21 mouse cellular contexts compared by ENCODE assay signal in genomic region chr11:121380294-121380693, GRCm38 (mm10). TPM values are rescaled to one million over a fixed set of nuclear protein-coding genes. Genes with fewer than 3 reads are reported as not detected.
DNase-seq lines count a peak whose midpoint lies in the region; ATAC-seq and TF ChIP-seq lines count a peak whose summit lies in the region.
"Had no signal": no experiment of that assay in that cellular context is flagged by ENCODE, and none has a peak within 500 bp of the region (broad histone marks: within the 10 kb centered on the region; RNA-seq: fewer than 3 reads in every experiment).

No protein-coding gene starts in this region.

- H3K27ac ChIP-seq in forebrain, embryonic 11.5 days (ENCODE audit: low read depth, low read length): no peak overlapping the region
- no peak overlapping the region for H3K27ac ChIP-seq in forebrain, embryonic 12.5 days
- peak overlapping the region; percentile 69 for H3K27ac ChIP-seq in layer of hippocampus, adult 2 months
- H3K27ac ChIP-seq: embryonic facial prominence, embryonic 15.5 days; forebrain, embryonic 15.5 days; gastrocnemius, adult 2 months; hindbrain, embryonic 10.5 days; hindbrain, embryonic 14.5 days; intestine, embryonic 15.5 days had no signal

- H3K9ac ChIP-seq in forebrain, embryonic 11.5 days (ENCODE audit: low read length): no peak overlapping the region
- no peak overlapping the region for H3K9ac ChIP-seq in forebrain, embryonic 12.5 days
- H3K9ac ChIP-seq: embryonic facial prominence, embryonic 15.5 days; forebrain, embryonic 15.5 days; heart, embryonic 12.5 days; hindbrain, embryonic 14.5 days; intestine, embryonic 15.5 days had no signal

- no peak for ATAC-seq in forebrain, embryonic 11.5 days (replicated peaks; ENCODE audit: low FRiP score)
- ATAC-seq in forebrain, embryonic 12.5 days (ENCODE audit: low FRiP score): no peak
- ATAC-seq: activated CD4-positive, CD25-positive, alpha-beta regulatory T cell, adult 4 months; forebrain, embryonic 15.5 days; intestine, embryonic 15.5 days had no signal

- no peaks in the 10 kb centered on the region for H3K36me3 ChIP-seq in forebrain, embryonic 11.5 days (ENCODE audit: control insufficient read depth, insufficient read depth, low read length)
- H3K36me3 ChIP-seq in forebrain, embryonic 12.5 days (replicated peaks): no peaks in the 10 kb centered on the region
- H3K36me3 ChIP-seq: embryonic facial prominence, embryonic 15.5 days; forebrain, embryonic 15.5 days; heart, embryonic 12.5 days; hindbrain, embryonic 10.5 days; intestine, embryonic 15.5 days had no signal

- WGBS in forebrain, embryonic 11.5 days: 57% methylated on average over 6 of the region's 6 CpGs
- 43% methylated on average over 6 of the region's 6 CpGs for WGBS in forebrain, embryonic 12.5 days

- no peaks in the 10 kb centered on the region for H3K27me3 ChIP-seq in forebrain, embryonic 11.5 days (ENCODE audit: control insufficient read depth, insufficient read depth, low read length)
- H3K27me3 ChIP-seq in forebrain, embryonic 12.5 days: no peaks in the 10 kb centered on the region
- H3K27me3 ChIP-seq: embryonic facial prominence, embryonic 15.5 days; forebrain, embryonic 15.5 days; heart, embryonic 12.5 days; intestine, embryonic 15.5 days had no signal

- no peak overlapping the region for H3K4me2 ChIP-seq in forebrain, embryonic 11.5 days (ENCODE audit: low read depth, low read length, severe bottlenecking)
- no peak overlapping the region for H3K4me2 ChIP-seq in forebrain, embryonic 12.5 days
- H3K4me2 ChIP-seq: embryonic facial prominence, embryonic 15.5 days; forebrain, embryonic 15.5 days; heart, embryonic 12.5 days; hindbrain, embryonic 14.5 days; intestine, embryonic 15.5 days had no signal

- no peak overlapping the region for H3K4me3 ChIP-seq in forebrain, embryonic 11.5 days (ENCODE audit: low read depth, low read length)
- no peak overlapping the region for H3K4me3 ChIP-seq in forebrain, embryonic 12.5 days (replicated peaks)
- no peak overlapping the region for H3K4me3 ChIP-seq in layer of hippocampus, adult 2 months
- H3K4me3 ChIP-seq: embryonic facial prominence, embryonic 15.5 days; erythroblast, embryonic 14.5 days; forebrain, embryonic 15.5 days; gastrocnemius, adult 2 months; heart, embryonic 12.5 days; hindbrain, embryonic 10.5 days; intestine, embryonic 15.5 days had no signal

- no peaks in the 10 kb centered on the region for H3K4me1 ChIP-seq in forebrain, embryonic 11.5 days (replicated peaks; ENCODE audit: control insufficient read depth, insufficient read depth, low read length)
- no peaks in the 10 kb centered on the region for H3K4me1 ChIP-seq in forebrain, embryonic 12.5 days
- H3K4me1 ChIP-seq: embryonic facial prominence, embryonic 15.5 days; forebrain, embryonic 15.5 days; heart, embryonic 12.5 days; intestine, embryonic 15.5 days had no signal

- TF ChIP-seq CTCF in layer of hippocampus, adult 2 months (conservative IDR thresholded peaks at IDR 0.05): no peak

- DNase-seq in forebrain, embryonic 11.5 days (ENCODE audit: low spot score): peak; percentile 10
- DNase-seq in layer of hippocampus, adult 2 months (ENCODE audit: low spot score in 2 of 2): no peak
- no peak for DNase-seq in layer of hippocampus, adult 8-10 months (ENCODE audit: low spot score in 2 of 2)
- peak; percentile 15 for DNase-seq in embryo, embryonic 11 days
- DNase-seq in T-cell, adult 2 months (ENCODE audit: low spot score): no peak
- no peak for DNase-seq in left cerebral cortex, adult 9 months (ENCODE audit: low spot score in 2 of 2)
- DNase-seq: adrenal gland, postnatal 14 days; cerebellum, adult 2 months; cerebellum, postnatal 14 days; gastrocnemius, adult 2 months; gastrocnemius, postnatal 25 days had no signal

- H3K9me3 ChIP-seq in forebrain, embryonic 11.5 days (ENCODE audit: control insufficient read depth, low read length): no peaks in the 10 kb centered on the region
- no peaks in the 10 kb centered on the region for H3K9me3 ChIP-seq in forebrain, embryonic 12.5 days
- H3K9me3 ChIP-seq: embryonic facial prominence, embryonic 15.5 days; forebrain, embryonic 15.5 days; heart, embryonic 12.5 days; intestine, embryonic 15.5 days had no signal

RNA-seq across cellular contexts. Expression of gene Rab40b, which starts 7.8 kb away (rescaled TPM):
- 1.9 and 2.0 TPM in 2 replicates for polyA plus RNA-seq in forebrain, embryonic 11.5 days (2014; fragmentation: Nextera tagmentation; extraction: Ambion mirVana)
- polyA plus RNA-seq in forebrain, embryonic 12.5 days (2016; fragmentation: Nextera tagmentation; extraction: Ambion mirVana): 3.1 and 3.8 TPM in 2 replicates
- 10 to 100 TPM; 64.8 to 69.4 TPM for total RNA-seq in layer of hippocampus, adult 2 months (2021)
- 10 to 100 TPM; 49.0 to 57.9 (median 53.8) TPM for total RNA-seq in layer of hippocampus, adult 8-10 months (2022)
- polyA plus RNA-seq: activated CD4-positive, CD25-positive, alpha-beta regulatory T cell, adult 4 months had no signal

RNA-seq across cellular contexts. Expression of gene Wdr45b, which starts 26.0 kb away (rescaled TPM):
- 99.3 and 107 TPM in 2 replicates for polyA plus RNA-seq in forebrain, embryonic 11.5 days (2014; fragmentation: Nextera tagmentation; extraction: Ambion mirVana)
- polyA plus RNA-seq in forebrain, embryonic 12.5 days (2016; fragmentation: Nextera tagmentation; extraction: Ambion mirVana): 84.0 and 86.5 TPM in 2 replicates
- 10 to 100 TPM; 71.0 to 71.5 TPM for total RNA-seq in layer of hippocampus, adult 2 months (2021)
- 10 to 100 TPM; 54.5 to 70.7 (median 61.0) TPM for total RNA-seq in layer of hippocampus, adult 8-10 months (2022)

RNA-seq across cellular contexts. Expression of gene Fn3krp, which starts 40.9 kb away (rescaled TPM):
- polyA plus RNA-seq in forebrain, embryonic 11.5 days (2014; fragmentation: Nextera tagmentation; extraction: Ambion mirVana): 8.5 and 8.9 TPM in 2 replicates
- 7.3 and 7.7 TPM in 2 replicates for polyA plus RNA-seq in forebrain, embryonic 12.5 days (2016; fragmentation: Nextera tagmentation; extraction: Ambion mirVana)
- total RNA-seq in layer of hippocampus, adult 2 months (2021): 10 to 100 TPM; 52.9 to 55.4 TPM
- 10 to 100 TPM; 48.4 to 51.6 (median 51.1) TPM for total RNA-seq in layer of hippocampus, adult 8-10 months (2022)

RNA-seq across cellular contexts. Expression of gene Fn3k, which starts 54.4 kb away (rescaled TPM):
- 1.3 and 1.7 TPM in 2 replicates for polyA plus RNA-seq in forebrain, embryonic 11.5 days (2014; fragmentation: Nextera tagmentation; extraction: Ambion mirVana)
- 0.91 and 1.4 TPM in 2 replicates for polyA plus RNA-seq in forebrain, embryonic 12.5 days (2016; fragmentation: Nextera tagmentation; extraction: Ambion mirVana)
- total RNA-seq in layer of hippocampus, adult 2 months (2021): 10 to 100 TPM; 40.7 to 43.5 TPM
- 10 to 100 TPM; 40.7 to 57.9 (median 49.9) TPM for total RNA-seq in layer of hippocampus, adult 8-10 months (2022)
- total RNA-seq: granulocyte monocyte progenitor cell, adult 5-6 weeks had no signal

Comparison
In these comparisons a context has a peak if more than half of its experiments do, and no peak if none do; other contexts are left out.
1. DNase-seq: peak in forebrain, embryonic 11.5 days (single experiment) and embryo, embryonic 11 days (single experiment); none in layer of hippocampus, adult 2 months (0 of 2), layer of hippocampus, adult 8-10 months (0 of 2), T-cell, adult 2 months (single experiment) and left cerebral cortex, adult 9 months (0 of 2).